Mouse (Mus musculus) testis, adult 2 months (tissue): ENCODE data around the gene Itih3. TPM values are rescaled to one million over a fixed set of nuclear protein-coding genes. Genes with fewer than 3 reads are reported as not detected.
A peak's percentile ranks its signal among the peaks of the same experiment; 100 is the strongest.

Experiments
- H3K27ac ChIP-seq: fragments of 200-500 bp; 2 replicates; pipeline ENCODE4 v1.5.1; 2012; ENCODE audit warnings: low read depth, low read length; ENCODE audit not compliant: control insufficient read depth, insufficient read depth
- H3K27me3 ChIP-seq: fragments of 200-500 bp; 2 replicates; pipeline ENCODE4 v1.6.1; 2012; ENCODE audit warnings: mild to moderate bottlenecking, low read length, moderate library complexity; ENCODE audit not compliant: control insufficient read depth, insufficient read depth
- H3K36me3 ChIP-seq: fragments of 200-500 bp; 2 replicates; pipeline ENCODE4 v1.6.1; 2012; ENCODE audit warnings: mild to moderate bottlenecking, low read length; ENCODE audit not compliant: control insufficient read depth, insufficient read depth
- H3K4me1 ChIP-seq: fragments of 200-500 bp; 2 replicates; pipeline ENCODE4 v1.6.1; 2012; ENCODE audit warnings: low read length; ENCODE audit not compliant: control insufficient read depth, insufficient read depth
- H3K4me3 ChIP-seq: fragments of 200-500 bp; 2 replicates; pipeline ENCODE4 v1.5.1; 2012; ENCODE audit warnings: low read depth, mild to moderate bottlenecking, low read length, moderate library complexity, mixed read lengths; ENCODE audit not compliant: control insufficient read depth
- CTCF ChIP-seq: fragments of 200-500 bp; IDR thresholded peaks from 2 replicates; pipeline ENCODE4 v1.5.1; 2012; ENCODE audit warnings: low read depth, mild to moderate bottlenecking, inconsistent platforms, low read length, moderate library complexity; ENCODE audit not compliant: control insufficient read depth, insufficient read depth, insufficient replicate concordance
- POLR2A ChIP-seq: fragments of 200-500 bp; IDR thresholded peaks from 2 replicates; pipeline ENCODE4 v1.6.1; 2012; ENCODE audit warnings: low read depth, mild to moderate bottlenecking, inconsistent platforms, low read length, moderate library complexity; ENCODE audit not compliant: control insufficient read depth
- polyA plus RNA-seq: library from polyadenylated mRNA; depleted of rRNA; stranded (reverse); fragments of >200 nt; gene quantifications from 2 replicates; pipeline ENCODE4 v1.2.3, GENCODE M21; 2012; rRNA removed

Gene Itih3
- polyA plus RNA-seq, 1 experiment, result 0.36 TPM

GRCm38 (mm10) chr14:30870206-30871147 is 53.1 kb downstream of the Itih3 start:
- no peaks in the 10 kb centered on the region for H3K36me3 ChIP-seq

GRCm38 (mm10) chr14:30869391-30869801 is 54.2 kb downstream of the Itih3 start:
- H3K27me3 ChIP-seq, result no peaks in the 10 kb centered on the region
- peaks cover 4% of the 10 kb centered on the region; the same call in 1 of the 2 replicates for H3K4me1 ChIP-seq
- H3K27ac ChIP-seq, result peak overlapping the region; percentile 47
- H3K36me3 ChIP-seq, result no peaks in the 10 kb centered on the region
- no peak overlapping the region for H3K4me3 ChIP-seq
- TF ChIP-seq POLR2A, result no peak
- TF ChIP-seq CTCF, result no peak

More at GRCm38 (mm10) chr14:30870206-30871147, 53.1 kb downstream of the Itih3 start:
- H3K27me3 ChIP-seq, result no peaks in the 10 kb centered on the region
- peaks cover 8% of the 10 kb centered on the region; the same call in 1 of the 2 replicates for H3K4me1 ChIP-seq
- H3K4me3 ChIP-seq, result no peak overlapping the region
- no peak overlapping the region; the same call in 1 of the 2 replicates for H3K27ac ChIP-seq
- no peak for TF ChIP-seq CTCF
- TF ChIP-seq POLR2A, result no peak

GRCm38 (mm10) chr14:30868826-30869225 is 54.7 kb downstream of the Itih3 start:
- TF ChIP-seq POLR2A (no peak), CTCF (no peak)
- H3K36me3 ChIP-seq, result no peaks in the 10 kb centered on the region
- no peak overlapping the region for H3K4me3 ChIP-seq
- no peak overlapping the region for H3K27ac ChIP-seq
- H3K27me3 ChIP-seq, result no peaks in the 10 kb centered on the region
- peaks cover 4% of the 10 kb centered on the region; the same call in 1 of the 2 replicates for H3K4me1 ChIP-seq

DNA sequence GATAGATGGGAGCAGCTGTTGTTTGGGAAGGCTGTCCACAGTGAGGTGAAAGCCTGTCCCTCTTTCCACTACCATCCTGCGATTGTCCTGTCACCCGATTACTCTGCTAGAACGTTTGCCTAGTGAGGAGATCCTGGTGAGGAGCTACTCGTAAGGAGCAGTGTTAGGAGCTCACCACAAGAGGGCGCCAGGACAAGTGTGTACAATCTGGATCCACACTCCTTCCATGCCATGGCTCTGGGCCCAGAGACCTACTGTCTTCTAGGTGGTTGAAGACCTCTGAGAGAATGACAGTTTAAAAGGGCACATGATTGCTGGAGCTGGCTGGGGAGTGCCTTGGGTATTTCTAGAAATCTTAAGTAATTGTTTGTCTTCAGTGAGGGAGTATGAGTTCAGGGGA is 56.5 kb downstream of the Itih3 start:
- TF ChIP-seq POLR2A (no peak), CTCF (peak; percentile 90; the same call in 1 of the 2 replicates)
- peaks cover 4% of the 10 kb centered on the region; the same call in 1 of the 2 replicates for H3K4me1 ChIP-seq
- no peak overlapping the region for H3K4me3 ChIP-seq
- no peaks in the 10 kb centered on the region for H3K27me3 ChIP-seq
- H3K36me3 ChIP-seq, result no peaks in the 10 kb centered on the region
- H3K27ac ChIP-seq, result no peak overlapping the region

GRCm38 (mm10) chr14:30865311-30865710 is 58.2 kb downstream of the Itih3 start:
- TF ChIP-seq CTCF (peak; percentile 34; the same call in 1 of the 2 replicates), POLR2A (no peak)
- Histone ChIP-seq H3K4me3 (no peak overlapping the region), H3K4me1 (peaks cover 4% of the 10 kb centered on the region; the same call in 1 of the 2 replicates), H3K27me3 (no peaks in the 10 kb centered on the region), H3K27ac (no peak overlapping the region), H3K36me3 (no peaks in the 10 kb centered on the region)

GRCm38 (mm10) chr14:30862368-30862767 is 61.2 kb downstream of the Itih3 start:
- H3K36me3 ChIP-seq, result no peaks in the 10 kb centered on the region
- TF ChIP-seq CTCF (no peak), POLR2A (no peak)
- H3K27me3 ChIP-seq, result no peaks in the 10 kb centered on the region
- no peak overlapping the region for H3K4me3 ChIP-seq
- no peak overlapping the region for H3K27ac ChIP-seq
- H3K4me1 ChIP-seq, result no peaks in the 10 kb centered on the region

- Histone ChIP-seq H3K4me1 (no peaks in the 10 kb centered on the region), H3K36me3 (no peaks in the 10 kb centered on the region), H3K4me3 (no peak overlapping the region), H3K27me3 (no peaks in the 10 kb centered on the region), H3K27ac (no peak overlapping the region)
- TF ChIP-seq POLR2A, result no peak
- no peak for TF ChIP-seq CTCF
Observed at GRCm38 (mm10) chr14:30861421-30862125, 62.0 kb downstream of the Itih3 start.

Other genes with a start within 250 kb of the Itih3 start
- 21.5 and 25.6 TPM in 2 replicates for gene Sfmbt1, start 208.9 kb downstream of the Itih3 start, polyA plus RNA-seq
- 3.6 and 3.7 TPM in 2 replicates for gene Tmem110, start 98.2 kb downstream of the Itih3 start, polyA plus RNA-seq
- gene Mustn1, start 44.6 kb downstream of the Itih3 start, polyA plus RNA-seq, result 1.3 and 1.7 TPM in 2 replicates
- 0.07 and 0.21 TPM in 2 replicates for gene Itih4, start 37.3 kb downstream of the Itih3 start, polyA plus RNA-seq
- gene Itih1, start 19.5 kb upstream of the Itih3 start, polyA plus RNA-seq, result not detected in 2 replicates
- 30.3 and 33.4 TPM in 2 replicates for gene Nek4, start 27.6 kb upstream of the Itih3 start, polyA plus RNA-seq
- gene Glt8d1, start 77.6 kb upstream of the Itih3 start, polyA plus RNA-seq, result 170 and 200 TPM in 2 replicates
- 613 and 684 TPM in 2 replicates for gene Spcs1, start 77.9 kb upstream of the Itih3 start, polyA plus RNA-seq
- 8.3 and 8.5 TPM in 2 replicates for gene Pbrm1, start 95.4 kb upstream of the Itih3 start, polyA plus RNA-seq
- 16.2 and 18.1 TPM in 2 replicates for gene Gnl3, start 95.4 kb upstream of the Itih3 start, polyA plus RNA-seq
- gene Smim4, start 205.2 kb upstream of the Itih3 start, polyA plus RNA-seq, result 8.9 and 11.8 TPM in 2 replicates
- 24.4 and 27.4 TPM in 2 replicates for gene Nt5dc2, start 207.3 kb upstream of the Itih3 start, polyA plus RNA-seq
- 8.0 and 9.2 TPM in 2 replicates for gene Stab1, start 244.9 kb upstream of the Itih3 start, polyA plus RNA-seq